Mouse (Mus musculus): ENCODE data around the gene Gm9780.
"Not testable (repeated sequence)": the region's sequence is repeated elsewhere in the genome, so short reads cannot be mapped to it uniquely, and the experiment has no call there.

Gene Gm9780

DNA sequence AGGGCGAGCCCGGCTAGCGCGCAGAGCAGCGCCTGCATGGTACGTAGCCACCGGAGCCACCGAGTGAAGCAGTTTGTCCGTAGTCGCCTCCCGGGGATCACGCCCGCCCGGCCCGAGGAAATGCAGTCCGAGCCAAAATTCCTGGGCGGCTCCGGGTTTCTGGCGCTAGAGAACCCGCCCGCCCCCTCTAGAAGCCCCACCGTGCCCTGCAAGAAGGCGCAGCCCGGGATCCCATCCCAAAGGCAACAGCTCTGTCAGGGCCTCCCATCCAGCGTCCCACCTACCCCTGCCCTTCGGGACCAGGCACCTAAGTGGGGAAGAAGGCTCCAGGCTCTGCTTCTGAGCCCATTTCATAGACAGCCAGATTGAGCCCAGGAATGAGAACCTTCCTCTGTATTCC is at the start of gene Gm9780:
Gm9780 (minus strand) TSS at position 101 of the 400 bp plus-strand sequence.
- DNase-seq (ENCODE audit: low spot score), result not testable (repeated sequence)

- not testable (repeated sequence) for DNase-seq (ENCODE audit: low spot score)
Measured at GRCm38 (mm10) chr14:26081997-26082396, 39.5 kb upstream of the Gm9780 start, which contains the start of gene Cphx3. Gene Cphx3, plus strand, starts transcription at chr14:26082297.

- DNase-seq (ENCODE audit: low spot score), result not testable (repeated sequence)
Measured at GRCm38 (mm10) chr14:26081216-26081615, 38.7 kb upstream of the Gm9780 start, which contains the start of gene Cphx2. Gene Cphx2, plus strand, starts transcription at chr14:26081516.

DNA sequence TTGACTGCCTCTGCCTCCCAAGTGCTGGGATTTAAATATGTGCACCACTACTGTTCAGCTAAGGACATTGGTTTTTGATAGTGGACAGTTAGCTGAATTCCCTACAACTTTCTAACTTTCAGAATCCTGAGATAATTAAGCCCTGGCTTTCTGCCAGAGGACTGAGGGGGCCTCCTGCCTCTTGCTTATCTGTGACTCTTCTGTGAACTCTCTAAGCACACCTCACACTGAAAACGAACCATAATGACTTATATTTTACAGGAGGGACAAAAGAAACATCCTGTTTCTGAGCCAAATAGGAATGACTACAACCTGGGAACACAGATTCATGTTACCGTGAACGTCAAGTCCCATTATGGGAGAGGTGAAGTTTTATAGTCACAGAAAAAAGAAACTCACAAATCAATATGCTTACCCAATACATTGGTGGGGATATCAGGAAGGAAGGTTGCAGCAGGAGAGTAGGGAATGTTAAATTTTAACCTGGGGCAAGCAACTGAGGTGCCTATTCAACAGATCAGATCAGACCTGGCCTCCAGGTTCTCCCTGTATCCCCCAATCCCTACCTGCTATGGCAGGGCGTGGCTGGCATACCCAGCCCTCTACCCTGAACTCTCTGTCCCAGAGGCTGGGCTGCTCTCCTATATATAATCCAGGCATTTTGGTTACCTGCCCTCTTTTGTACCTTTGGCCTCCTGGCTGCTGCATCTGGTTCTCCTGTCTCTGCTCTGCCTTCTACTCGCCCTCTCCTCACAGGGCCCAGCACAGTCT is 34.3 kb upstream of the Gm9780 start:
- not testable (repeated sequence) for DNase-seq (ENCODE audit: low spot score)

DNA sequence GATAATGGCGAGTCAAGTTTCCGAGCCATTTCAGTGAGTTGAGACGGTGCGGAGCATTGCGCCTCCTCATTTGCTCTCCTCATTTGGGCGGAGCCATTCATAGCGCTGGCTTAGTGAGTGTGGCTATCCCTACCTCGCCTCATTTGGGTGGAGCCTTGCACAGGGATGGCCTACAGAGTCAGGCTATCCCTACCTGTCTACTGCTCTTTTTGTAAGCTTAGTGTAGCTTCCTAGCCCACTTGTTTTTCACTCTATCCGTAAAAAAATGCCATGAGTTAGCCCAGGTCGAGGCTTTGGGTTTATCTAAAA is 24.8 kb upstream of the Gm9780 start, which contains the start of gene Tmem254c:
Tmem254c (minus strand) TSS at position 31 of the 309 bp plus-strand sequence.
- DNase-seq (ENCODE audit: low spot score), result not testable (repeated sequence)

DNA sequence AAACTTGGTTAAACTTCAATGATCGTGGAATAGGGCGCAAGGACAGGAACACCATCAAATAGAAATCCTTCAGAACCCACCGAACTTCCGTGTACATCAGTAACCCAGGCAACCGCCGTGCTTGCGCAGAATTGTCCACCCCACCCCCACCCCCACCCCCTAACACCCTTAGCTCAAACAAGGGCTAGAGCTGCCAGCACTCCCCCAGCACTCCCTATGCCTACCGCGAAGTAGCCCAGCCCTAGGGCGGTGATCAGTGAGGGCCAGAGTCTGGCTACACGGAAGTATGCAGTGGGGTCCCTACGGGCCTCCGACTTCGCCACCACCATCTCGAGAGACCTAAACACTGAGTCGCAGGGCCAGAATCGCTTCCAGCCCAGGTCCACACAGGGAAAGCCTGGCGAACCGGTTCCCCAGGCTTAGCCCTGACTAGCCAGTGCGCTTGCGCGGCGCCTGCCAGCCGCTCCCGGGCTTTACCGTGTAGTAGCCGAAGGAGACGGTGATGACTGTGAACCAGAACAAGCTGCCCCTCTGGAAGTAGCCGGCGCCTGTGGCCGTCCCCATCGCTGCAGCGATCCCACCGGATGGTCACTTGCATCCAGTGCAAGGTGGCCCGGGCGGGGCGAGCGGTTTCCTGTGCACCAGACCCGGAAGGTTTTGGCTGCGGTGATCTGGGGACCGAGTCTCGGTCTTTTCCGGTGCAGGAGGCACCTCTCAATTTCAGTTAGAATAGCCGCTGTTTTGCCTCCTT is 24.2 kb upstream of the Gm9780 start:
- not testable (repeated sequence) for DNase-seq (ENCODE audit: low spot score)

- DNase-seq (ENCODE audit: low spot score), result not testable (repeated sequence)
Measured at GRCm38 (mm10) chr14:26059362-26059761, 16.9 kb upstream of the Gm9780 start.

DNA sequence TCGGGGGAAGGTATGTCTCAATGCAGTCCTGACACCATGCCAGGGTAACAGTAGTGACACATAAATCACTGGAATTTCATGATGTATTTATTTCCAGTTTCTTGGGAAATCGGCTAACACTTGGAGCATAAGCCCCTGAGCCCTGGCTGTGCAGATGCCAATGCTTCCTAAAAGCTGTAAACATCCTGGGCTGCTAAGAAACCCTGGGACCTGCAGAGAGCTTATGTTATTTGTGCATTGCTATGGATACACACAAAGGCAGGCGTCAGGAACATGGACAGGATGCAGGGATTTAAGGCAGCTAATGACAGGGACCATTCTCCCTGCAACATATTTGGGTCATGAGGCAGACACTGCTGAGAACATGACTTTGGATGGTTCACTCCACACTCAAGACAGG is 15.7 kb upstream of the Gm9780 start:
- DNase-seq (ENCODE audit: low spot score), result not testable (repeated sequence)

DNA sequence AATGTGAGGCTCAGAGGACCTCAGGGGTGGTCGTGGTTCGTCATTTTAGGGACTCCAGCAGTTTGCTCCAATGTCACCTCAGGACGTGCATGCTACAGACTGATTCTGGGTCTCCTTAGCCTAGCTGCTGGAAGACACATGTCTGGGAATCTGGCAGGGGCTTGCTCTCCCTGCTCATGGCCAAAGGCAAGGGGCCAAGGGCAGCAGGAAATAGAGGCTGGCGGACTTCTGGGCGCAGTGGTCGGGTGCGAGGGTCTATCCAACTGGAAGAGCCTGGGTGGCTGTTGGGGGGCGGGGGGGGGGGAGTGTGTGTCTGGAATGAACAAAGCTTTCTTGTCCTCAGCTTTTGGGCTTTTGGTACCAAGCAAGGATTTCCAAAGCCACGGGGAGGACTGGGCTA is 6.3 kb upstream of the Gm9780 start:
- not testable (repeated sequence) for DNase-seq (ENCODE audit: low spot score)

GRCm38 (mm10) chr14:26047026-26047425 is 4.5 kb upstream of the Gm9780 start:
- DNase-seq (ENCODE audit: low spot score), result not testable (repeated sequence)

DNA sequence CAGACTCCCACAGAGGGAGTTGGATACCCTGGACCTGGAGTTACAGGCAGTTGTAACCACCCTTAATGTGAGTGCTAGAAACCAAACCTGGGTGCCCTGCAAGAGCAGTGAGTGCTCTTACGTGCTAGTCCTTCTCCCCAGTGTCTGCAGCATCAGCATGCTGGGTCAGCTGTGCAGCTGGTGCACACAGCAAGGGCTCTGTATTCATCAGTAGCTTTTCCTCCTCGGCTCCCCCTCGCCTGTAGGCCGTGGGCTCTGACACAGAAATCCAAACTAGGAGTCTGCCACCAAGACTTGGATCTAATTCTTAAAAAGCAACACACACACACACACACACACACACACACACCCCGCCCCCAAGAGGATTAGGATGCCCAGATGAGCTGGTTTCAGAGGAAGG is 2.5 kb upstream of the Gm9780 start:
- not testable (repeated sequence) for DNase-seq (ENCODE audit: low spot score)

GRCm38 (mm10) chr14:26035439-26035838 is 7.1 kb downstream of the Gm9780 start:
- not testable (repeated sequence) for DNase-seq (ENCODE audit: low spot score)

DNA sequence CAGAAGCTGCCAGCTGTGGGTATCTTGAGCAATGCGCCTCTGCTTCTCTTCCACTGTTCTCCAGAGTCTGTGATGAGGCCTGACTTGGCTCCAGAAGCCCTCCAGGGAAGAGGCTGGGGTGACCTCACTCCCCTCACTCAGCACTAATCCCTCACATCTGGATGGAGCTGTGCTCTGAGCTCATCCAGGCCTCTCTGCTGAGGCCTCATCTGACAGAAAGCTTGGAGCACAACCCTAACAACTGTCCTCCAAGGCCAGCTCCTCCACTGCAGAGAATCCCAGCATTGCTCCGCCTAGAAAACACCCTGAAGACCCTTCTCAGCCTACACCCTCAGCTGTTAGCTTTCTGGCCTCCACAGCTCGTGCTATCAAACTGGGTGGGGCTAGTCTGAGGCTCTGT is 8.1 kb downstream of the Gm9780 start:
- not testable (repeated sequence) for DNase-seq (ENCODE audit: low spot score)

DNA sequence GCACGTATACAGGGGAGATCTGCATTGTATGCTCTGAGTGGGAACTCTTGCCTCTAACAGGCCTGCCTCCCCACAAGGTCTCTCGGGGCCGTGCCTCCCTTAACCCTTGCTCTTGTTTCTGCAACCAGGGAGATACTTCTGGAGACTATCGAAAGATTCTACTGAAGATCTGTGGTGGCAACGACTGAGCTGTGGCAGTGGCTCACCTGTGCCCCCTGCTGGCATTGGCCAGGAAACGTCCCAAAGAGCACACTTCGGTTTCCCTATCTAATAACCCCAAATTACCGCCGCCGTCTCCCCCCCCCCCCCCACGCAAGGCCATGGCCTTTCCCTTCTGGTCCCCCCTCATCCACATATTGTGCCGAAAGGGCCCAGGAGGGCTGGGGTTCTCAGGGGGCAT is 16.9 kb downstream of the Gm9780 start:
- not testable (repeated sequence) for DNase-seq (ENCODE audit: low spot score)

GRCm38 (mm10) chr14:26022831-26023230 is 19.7 kb downstream of the Gm9780 start:
- not testable (repeated sequence) for DNase-seq (ENCODE audit: low spot score)

GRCm38 (mm10) chr14:26021555-26021954 is 21.0 kb downstream of the Gm9780 start:
- DNase-seq (ENCODE audit: low spot score), result not testable (repeated sequence)

GRCm38 (mm10) chr14:26016414-26016813 is 26.1 kb downstream of the Gm9780 start:
- not testable (repeated sequence) for DNase-seq (ENCODE audit: low spot score)

DNA sequence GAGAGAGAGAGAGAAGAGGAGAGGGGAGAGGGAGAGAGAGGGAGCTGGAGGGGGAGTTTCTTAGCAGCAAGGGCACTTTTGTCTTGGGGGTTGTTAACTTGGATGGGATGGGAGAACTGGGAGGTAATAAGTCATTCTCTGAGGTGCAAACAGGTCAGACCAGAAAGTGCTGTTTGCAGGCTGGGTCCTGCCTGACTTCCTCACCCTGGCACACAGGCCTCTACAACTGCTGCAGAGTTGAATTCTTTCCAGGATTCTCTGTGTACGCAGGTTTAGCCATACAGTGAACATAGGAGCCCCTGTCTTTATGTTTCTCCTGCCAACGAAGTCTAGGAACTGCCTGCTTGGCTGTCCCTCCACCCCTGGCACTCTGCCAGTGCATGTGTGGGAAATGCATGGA is 35.0 kb downstream of the Gm9780 start:
- DNase-seq (ENCODE audit: low spot score), result not testable (repeated sequence)

- not testable (repeated sequence) for DNase-seq (ENCODE audit: low spot score)
Measured at GRCm38 (mm10) chr14:25981880-25982279, 60.6 kb downstream of the Gm9780 start.

GRCm38 (mm10) chr14:25979242-25979941 is 63.1 kb downstream of the Gm9780 start:
- DNase-seq (ENCODE audit: low spot score), result not testable (repeated sequence)

- not testable (repeated sequence) for DNase-seq (ENCODE audit: low spot score)
Measured at GRCm38 (mm10) chr14:25978371-25979241, 63.9 kb downstream of the Gm9780 start, which contains the start of gene Duxbl1. Gene Duxbl1, plus strand, starts transcription at chr14:25978577.
